Mouse (Mus musculus) regulatory T cell (primary cell): ENCODE measurements around the gene Pemt.

Experiments
- in situ Hi-C: fragments of 300-600 bp; cut with MboI, MseI; formaldehyde crosslinking; loops from one replicate; pipeline ENCODE4 v1.15.1; 2025; ENCODE audit warnings: high pct_unique_total_duplicates

Pemt gene

GRCm38 (mm10) chr11:60001231-60001980 is 44.9 kb downstream of the Pemt start:
- in situ Hi-C loops = no loop called here

GRCm38 (mm10) chr11:59994318-59994717 is 52.0 kb downstream of the Pemt start:
- in situ Hi-C loops = no loop called here

GRCm38 (mm10) chr11:59991365-59991764 is 54.9 kb downstream of the Pemt start:
- in situ Hi-C loops = no loop called here

- in situ Hi-C loops = no loop called here
Observed at GRCm38 (mm10) chr11:59989406-59989805, 56.9 kb downstream of the Pemt start.

GRCm38 (mm10) chr11:59977831-59978230 is 68.5 kb downstream of the Pemt start:
- in situ Hi-C loops = no loop called here

- in situ Hi-C loops = no loop called here
Observed at GRCm38 (mm10) chr11:59975241-59975640, 71.0 kb downstream of the Pemt start.

- in situ Hi-C loops = no loop called here
Observed at GRCm38 (mm10) chr11:59973389-59973788, 72.9 kb downstream of the Pemt start.

GRCm38 (mm10) chr11:59971691-59972090 is 74.6 kb downstream of the Pemt start:
- in situ Hi-C loops = no loop called here

- in situ Hi-C loops = no loop called here
Observed at GRCm38 (mm10) chr11:59970780-59971179, 75.5 kb downstream of the Pemt start.

GRCm38 (mm10) chr11:59967765-59968164 is 78.5 kb downstream of the Pemt start:
- in situ Hi-C loops = no loop called here

GRCm38 (mm10) chr11:59966102-59966483 is 80.2 kb downstream of the Pemt start:
- in situ Hi-C loops = no loop called here

GRCm38 (mm10) chr11:59965227-59966101 is 80.8 kb downstream of the Pemt start:
- in situ Hi-C loops = no loop called here

- in situ Hi-C loops = loop anchor here (5.0 kb wide), 1 partner anchor 62 kb away; no protein-coding TSS in a partner anchor
Observed at GRCm38 (mm10) chr11:59964818-59965217, 81.5 kb downstream of the Pemt start, which contains the start of gene Rasd1. Gene Rasd1, minus strand, starts transcription at chr11:59964944.

GRCm38 (mm10) chr11:59964163-59964758 is 82.0 kb downstream of the Pemt start:
- in situ Hi-C loops = loop anchor here (5.0 kb wide), 1 partner anchor 63 kb away; no protein-coding TSS in a partner anchor

- in situ Hi-C loops = loop anchor here (5.0 kb wide), 1 partner anchor 64 kb away; no protein-coding TSS in a partner anchor
Observed at GRCm38 (mm10) chr11:59963364-59964162, 82.7 kb downstream of the Pemt start.

GRCm38 (mm10) chr11:59962590-59962989 is 83.7 kb downstream of the Pemt start:
- in situ Hi-C loops = loop anchor here (5.0 kb wide), 1 partner anchor 65 kb away; no protein-coding TSS in a partner anchor

- in situ Hi-C loops = loop anchor here (5.0 kb wide), 1 partner anchor 66 kb away; no protein-coding TSS in a partner anchor
Observed at GRCm38 (mm10) chr11:59961338-59961875, 84.9 kb downstream of the Pemt start.

- in situ Hi-C loops = loop anchor here (5.0 kb wide), 1 partner anchor 67 kb away; no protein-coding TSS in a partner anchor
Observed at GRCm38 (mm10) chr11:59960476-59961337, 85.6 kb downstream of the Pemt start.

GRCm38 (mm10) chr11:59959453-59959852 is 86.8 kb downstream of the Pemt start:
- in situ Hi-C loops = no loop called here

- in situ Hi-C loops = no loop called here
Observed at GRCm38 (mm10) chr11:59956749-59957148, 89.5 kb downstream of the Pemt start.
